Mouse (Mus musculus): ENCODE results near the gene Trap1. TPM values are rescaled to one million over a fixed set of nuclear protein-coding genes. Genes with fewer than 3 reads are reported as not detected.

Gene Trap1
- polyA plus RNA-seq, 1 experiment from 2014 or later = 100 TPM

DNA sequence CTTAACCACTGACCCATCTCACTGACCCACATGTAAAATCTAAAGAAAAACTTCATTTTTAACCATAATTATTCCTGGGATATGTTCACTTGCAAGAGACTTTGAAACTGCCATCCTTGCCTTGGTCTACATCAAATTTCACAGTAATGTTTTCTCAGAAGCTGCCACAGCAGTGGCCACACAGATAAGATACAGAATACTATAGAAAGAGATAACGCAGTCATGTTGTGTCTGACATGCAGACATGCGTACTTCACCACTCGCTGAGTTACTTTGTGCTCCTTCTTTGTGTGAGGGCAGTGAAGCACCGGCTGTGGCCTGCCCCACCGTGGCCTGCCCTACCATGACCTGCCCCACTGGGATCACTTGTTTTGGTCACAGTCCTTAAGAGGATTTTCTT, 43.7 kb downstream of the Trap1 start:
- ATAC-seq (ENCODE audit: insufficient number of reproducible peaks, low FRiP score, low TSS enrichment, low read depth) = no peak

GRCm38 (mm10) chr16:4032341-4032748, 45.3 kb downstream of the Trap1 start:
- H3K9me3 ChIP-seq (ENCODE audit: control insufficient read depth, low read length) = peaks cover 3% of the 10 kb centered on the region; the same call in 1 of the 2 replicates
- DNase-seq (ENCODE audit: low spot score) = no peak
- H3K4me3 ChIP-seq (ENCODE audit: low read depth, low read length) = no peak overlapping the region
- H3K27ac ChIP-seq (replicated peaks; ENCODE audit: low read depth, low read length) = no peak overlapping the region
- 87% methylated on average over 6 of the region's 6 CpGs for WGBS
- ATAC-seq (ENCODE audit: insufficient number of reproducible peaks, low FRiP score, low TSS enrichment, low read depth) = no peak
- H3K27me3 ChIP-seq (ENCODE audit: control insufficient read depth, insufficient read depth, low read length) = no peaks in the 10 kb centered on the region
- H3K9ac ChIP-seq (ENCODE audit: low read length) = no peak overlapping the region
- H3K36me3 ChIP-seq (ENCODE audit: control insufficient read depth, insufficient read depth, low read length) = no peaks in the 10 kb centered on the region; the same call in 1 of the 2 replicates
- H3K4me1 ChIP-seq (ENCODE audit: control insufficient read depth, insufficient read depth, low read length) = no peaks in the 10 kb centered on the region
- H3K4me2 ChIP-seq (ENCODE audit: low read depth, severe bottlenecking) = no peak overlapping the region

More for the DNA sequence above, 43.7 kb downstream of the Trap1 start:
- Histone ChIP-seq H3K27ac (replicated peaks; ENCODE audit: low read depth, low read length) (no peak overlapping the region), H3K9ac (ENCODE audit: low read length) (no peak overlapping the region), H3K9me3 (ENCODE audit: control insufficient read depth, low read length) (peaks cover 3% of the 10 kb centered on the region; the same call in 1 of the 2 replicates), H3K4me2 (ENCODE audit: low read depth, severe bottlenecking) (no peak overlapping the region), H3K36me3 (ENCODE audit: control insufficient read depth, insufficient read depth, low read length) (no peaks in the 10 kb centered on the region; the same call in 1 of the 2 replicates), H3K4me1 (ENCODE audit: control insufficient read depth, insufficient read depth, low read length) (no peaks in the 10 kb centered on the region), H3K4me3 (ENCODE audit: low read depth, low read length) (no peak overlapping the region), H3K27me3 (ENCODE audit: control insufficient read depth, insufficient read depth, low read length) (no peaks in the 10 kb centered on the region)
- 89% methylated on average over 5 of the region's 5 CpGs for WGBS
- DNase-seq (ENCODE audit: low spot score) = no peak

GRCm38 (mm10) chr16:4031441-4032274, 46.0 kb downstream of the Trap1 start:
- no peak overlapping the region for H3K27ac ChIP-seq (replicated peaks; ENCODE audit: low read depth, low read length)
- peaks cover 3% of the 10 kb centered on the region; the same call in 1 of the 2 replicates for H3K9me3 ChIP-seq (ENCODE audit: control insufficient read depth, low read length)
- H3K36me3 ChIP-seq (ENCODE audit: control insufficient read depth, insufficient read depth, low read length) = no peaks in the 10 kb centered on the region
- no peak overlapping the region for H3K4me3 ChIP-seq (ENCODE audit: low read depth, low read length)
- WGBS = 67% methylated on average over 3 of the region's 6 CpGs
- ATAC-seq (ENCODE audit: insufficient number of reproducible peaks, low FRiP score, low TSS enrichment, low read depth) = no peak
- no peaks in the 10 kb centered on the region for H3K4me1 ChIP-seq (ENCODE audit: control insufficient read depth, insufficient read depth, low read length)
- DNase-seq (ENCODE audit: low spot score) = no peak
- H3K27me3 ChIP-seq (ENCODE audit: control insufficient read depth, insufficient read depth, low read length) = no peaks in the 10 kb centered on the region
- no peak overlapping the region for H3K9ac ChIP-seq (ENCODE audit: low read length)
- H3K4me2 ChIP-seq (ENCODE audit: low read depth, severe bottlenecking) = no peak overlapping the region

GRCm38 (mm10) chr16:4030501-4030900, 47.1 kb downstream of the Trap1 start:
- H3K4me3 ChIP-seq (ENCODE audit: low read depth, low read length) = no peak overlapping the region
- no peak for DNase-seq (ENCODE audit: low spot score)
- no peak overlapping the region for H3K9ac ChIP-seq (ENCODE audit: low read length)
- H3K36me3 ChIP-seq (ENCODE audit: control insufficient read depth, insufficient read depth, low read length) = no peaks in the 10 kb centered on the region
- H3K27ac ChIP-seq (replicated peaks; ENCODE audit: low read depth, low read length) = no peak overlapping the region
- 90% methylated on average over 10 of the region's 10 CpGs for WGBS
- no peak for ATAC-seq (ENCODE audit: insufficient number of reproducible peaks, low FRiP score, low TSS enrichment, low read depth)
- H3K9me3 ChIP-seq (ENCODE audit: control insufficient read depth, low read length) = peaks cover 3% of the 10 kb centered on the region; the same call in 1 of the 2 replicates
- no peaks in the 10 kb centered on the region for H3K4me1 ChIP-seq (ENCODE audit: control insufficient read depth, insufficient read depth, low read length)
- H3K27me3 ChIP-seq (ENCODE audit: control insufficient read depth, insufficient read depth, low read length) = no peaks in the 10 kb centered on the region
- H3K4me2 ChIP-seq (ENCODE audit: low read depth, severe bottlenecking) = no peak overlapping the region

DNA sequence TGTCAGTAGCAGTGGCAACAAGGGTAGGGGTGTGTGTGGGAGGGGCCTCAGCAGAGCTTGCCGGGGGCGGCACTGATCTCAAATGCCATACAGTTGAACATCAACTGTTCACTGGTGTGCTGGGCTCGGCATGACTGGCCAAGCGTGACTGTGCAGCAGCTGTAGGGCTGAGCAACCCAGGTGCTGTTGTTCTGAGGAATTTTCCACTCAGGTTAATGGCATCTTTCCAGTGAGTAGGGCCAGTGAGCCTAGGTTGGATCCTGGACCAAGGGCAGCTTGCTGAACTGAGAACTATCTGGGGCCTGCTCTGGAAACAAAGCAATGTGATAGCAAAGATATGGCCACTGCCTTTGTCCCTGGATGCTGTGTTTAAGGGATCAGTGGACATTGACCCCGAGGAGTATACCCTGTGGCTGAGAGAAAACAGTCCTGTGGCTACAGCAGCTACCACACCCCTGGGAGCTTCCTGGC, 48.2 kb downstream of the Trap1 start:
- ATAC-seq (ENCODE audit: insufficient number of reproducible peaks, low FRiP score, low TSS enrichment, low read depth) (no peak), DNase-seq (ENCODE audit: low spot score) (no peak)
- no peak overlapping the region for H3K4me2 ChIP-seq (ENCODE audit: low read depth, severe bottlenecking)
- H3K4me3 ChIP-seq (ENCODE audit: low read depth, low read length) = no peak overlapping the region
- H3K27ac ChIP-seq (replicated peaks; ENCODE audit: low read depth, low read length) = no peak overlapping the region
- H3K36me3 ChIP-seq (ENCODE audit: control insufficient read depth, insufficient read depth, low read length) = no peaks in the 10 kb centered on the region
- H3K9me3 ChIP-seq (ENCODE audit: control insufficient read depth, low read length) = peaks cover 3% of the 10 kb centered on the region; the same call in 1 of the 2 replicates
- H3K27me3 ChIP-seq (ENCODE audit: control insufficient read depth, insufficient read depth, low read length) = no peaks in the 10 kb centered on the region
- no peaks in the 10 kb centered on the region for H3K4me1 ChIP-seq (ENCODE audit: control insufficient read depth, insufficient read depth, low read length)
- WGBS = 85% methylated on average over 5 of the region's 5 CpGs
- no peak overlapping the region for H3K9ac ChIP-seq (ENCODE audit: low read length)

GRCm38 (mm10) chr16:4027211-4027610, 50.4 kb downstream of the Trap1 start:
- ATAC-seq (ENCODE audit: insufficient number of reproducible peaks, low FRiP score, low TSS enrichment, low read depth) = no peak
- Histone ChIP-seq H3K9me3 (ENCODE audit: control insufficient read depth, low read length) (peaks cover 3% of the 10 kb centered on the region; the same call in 1 of the 2 replicates), H3K4me1 (ENCODE audit: control insufficient read depth, insufficient read depth, low read length) (no peaks in the 10 kb centered on the region), H3K27me3 (ENCODE audit: control insufficient read depth, insufficient read depth, low read length) (no peaks in the 10 kb centered on the region), H3K4me3 (ENCODE audit: low read depth, low read length) (no peak overlapping the region), H3K4me2 (ENCODE audit: low read depth, severe bottlenecking) (no peak overlapping the region), H3K27ac (replicated peaks; ENCODE audit: low read depth, low read length) (no peak overlapping the region), H3K36me3 (ENCODE audit: control insufficient read depth, insufficient read depth, low read length) (no peaks in the 10 kb centered on the region), H3K9ac (ENCODE audit: low read length) (no peak overlapping the region)
- 85% methylated on average over 3 of the region's 3 CpGs for WGBS
- no peak for DNase-seq (ENCODE audit: low spot score)

GRCm38 (mm10) chr16:4026672-4027071, 51.0 kb downstream of the Trap1 start:
- H3K9ac ChIP-seq (ENCODE audit: low read length) = no peak overlapping the region
- H3K4me2 ChIP-seq (ENCODE audit: low read depth, severe bottlenecking) = no peak overlapping the region
- peaks cover 3% of the 10 kb centered on the region; the same call in 1 of the 2 replicates for H3K9me3 ChIP-seq (ENCODE audit: control insufficient read depth, low read length)
- no peaks in the 10 kb centered on the region for H3K36me3 ChIP-seq (ENCODE audit: control insufficient read depth, insufficient read depth, low read length)
- ATAC-seq (ENCODE audit: insufficient number of reproducible peaks, low FRiP score, low TSS enrichment, low read depth) = no peak
- H3K4me3 ChIP-seq (ENCODE audit: low read depth, low read length) = no peak overlapping the region
- WGBS = 81% methylated on average over 1 of the region's 1 CpGs
- DNase-seq (ENCODE audit: low spot score) = no peak
- H3K27ac ChIP-seq (replicated peaks; ENCODE audit: low read depth, low read length) = no peak overlapping the region
- no peaks in the 10 kb centered on the region for H3K4me1 ChIP-seq (ENCODE audit: control insufficient read depth, insufficient read depth, low read length)
- no peaks in the 10 kb centered on the region for H3K27me3 ChIP-seq (ENCODE audit: control insufficient read depth, insufficient read depth, low read length)

DNA sequence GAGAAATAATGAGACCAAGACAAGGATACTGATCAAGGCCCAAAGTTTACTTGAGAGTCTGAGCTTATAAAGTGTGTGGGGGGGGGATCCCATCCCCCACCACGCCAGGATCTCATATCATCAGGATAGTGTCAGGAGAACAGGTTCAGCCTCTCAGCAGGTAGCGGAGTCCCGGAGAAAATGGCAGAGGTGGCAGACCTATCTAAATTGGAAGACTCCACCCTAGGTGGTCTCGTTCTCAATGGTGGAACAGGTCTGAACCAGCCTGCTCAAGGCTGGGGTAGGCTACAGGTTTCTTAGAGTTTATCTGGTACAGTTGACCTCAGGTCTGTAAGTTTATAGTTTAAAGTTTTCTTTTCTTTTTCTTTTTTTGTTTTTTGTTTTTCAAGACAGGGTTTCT, 54.9 kb downstream of the Trap1 start:
- no peaks in the 10 kb centered on the region for H3K9me3 ChIP-seq (ENCODE audit: control insufficient read depth, low read length)
- H3K4me1 ChIP-seq (ENCODE audit: control insufficient read depth, insufficient read depth, low read length) = no peaks in the 10 kb centered on the region
- DNase-seq (ENCODE audit: low spot score) (no peak), ATAC-seq (ENCODE audit: insufficient number of reproducible peaks, low FRiP score, low TSS enrichment, low read depth) (no peak)
- H3K4me3 ChIP-seq (ENCODE audit: low read depth, low read length) = no peak overlapping the region
- H3K36me3 ChIP-seq (ENCODE audit: control insufficient read depth, insufficient read depth, low read length) = no peaks in the 10 kb centered on the region
- no peak overlapping the region for H3K4me2 ChIP-seq (ENCODE audit: low read depth, severe bottlenecking)
- no peaks in the 10 kb centered on the region for H3K27me3 ChIP-seq (ENCODE audit: control insufficient read depth, insufficient read depth, low read length)
- WGBS = 74% methylated on average over 4 of the region's 4 CpGs
- H3K9ac ChIP-seq (ENCODE audit: low read length) = no peak overlapping the region
- no peak overlapping the region for H3K27ac ChIP-seq (replicated peaks; ENCODE audit: low read depth, low read length)

All from limb, embryonic 11.5 days (tissue).